Mouse (Mus musculus) urinary bladder, adult 18-20 months (tissue): ENCODE results near the gene Chaf1a.

Source experiments
- DNase-seq, 2 experiments: peaks; one replicate each; pipeline ENCODE4 v3.0.0; 2022; ENCODE audit warnings: low spot score in 2 of 2, mixed read lengths in 2 of 2

Gene Chaf1a

DNA sequence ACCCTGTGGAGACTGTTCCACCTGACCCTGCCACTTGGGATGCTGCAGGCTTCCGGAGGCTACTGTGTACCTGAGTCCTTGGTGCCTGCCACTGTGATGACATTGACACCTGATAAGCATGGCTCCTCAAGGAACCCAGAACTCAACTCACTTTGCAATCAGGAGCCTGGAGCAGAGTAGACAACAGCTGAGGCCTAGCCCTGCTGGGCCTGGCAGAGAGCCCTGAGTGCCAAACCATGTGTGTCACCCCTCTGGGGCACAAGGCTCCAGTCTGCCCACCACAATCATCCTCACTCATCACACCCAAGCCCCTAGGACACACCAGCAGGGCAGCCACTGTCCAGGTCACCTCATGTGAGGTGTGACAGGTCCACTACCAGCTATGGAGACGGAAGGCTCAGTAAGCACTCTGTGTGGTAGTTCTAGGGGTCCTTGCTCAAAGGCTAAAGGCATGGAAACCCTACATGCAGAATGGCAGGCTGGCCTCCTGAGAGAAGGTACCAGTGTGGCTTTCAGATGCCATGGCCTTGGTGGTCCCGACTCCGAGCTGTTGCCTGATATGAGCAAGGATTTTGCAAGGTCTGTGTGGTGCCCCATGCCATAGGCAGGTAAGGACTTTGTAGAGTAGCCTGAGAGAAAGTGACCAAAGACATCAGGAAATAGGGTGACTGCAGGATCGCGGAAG, 19.7 kb upstream of the Chaf1a start:
- no peak for DNase-seq

DNA sequence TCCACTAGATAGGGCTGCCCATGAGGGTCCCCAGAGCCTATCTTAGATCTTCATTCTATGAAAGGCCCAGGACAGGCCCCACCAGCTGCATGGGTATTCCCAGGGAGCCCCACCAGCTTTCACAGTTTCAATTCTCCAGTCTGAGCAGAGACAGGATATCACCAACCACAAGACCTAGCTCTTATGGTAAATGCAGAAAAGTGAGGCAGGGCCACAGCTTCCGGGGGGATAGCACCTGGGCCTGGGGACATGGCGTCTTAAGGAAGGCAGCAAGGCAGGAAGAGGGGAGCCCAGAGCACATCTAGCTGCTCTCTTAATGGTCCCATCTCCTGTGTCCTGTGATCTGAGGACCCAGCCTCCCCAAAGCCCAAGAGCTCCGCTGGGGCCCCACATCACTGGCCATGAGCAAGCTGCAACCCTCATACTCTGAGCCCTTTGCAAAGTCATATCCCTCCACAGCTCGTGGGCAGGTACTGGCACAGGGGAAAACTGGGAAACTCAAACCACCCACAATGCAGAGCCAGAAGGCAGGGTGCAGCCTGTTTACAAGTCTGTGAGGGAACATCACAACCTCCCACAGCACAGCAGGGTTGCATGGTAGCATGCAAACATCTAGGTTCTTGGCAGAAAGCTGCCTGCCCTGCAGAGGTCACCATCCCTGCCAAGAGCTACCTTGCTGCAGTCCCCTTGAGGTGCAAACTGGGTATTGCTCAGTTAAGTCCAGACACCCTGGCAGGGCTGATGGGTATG, 18.9 kb upstream of the Chaf1a start:
- no peak for DNase-seq

DNA sequence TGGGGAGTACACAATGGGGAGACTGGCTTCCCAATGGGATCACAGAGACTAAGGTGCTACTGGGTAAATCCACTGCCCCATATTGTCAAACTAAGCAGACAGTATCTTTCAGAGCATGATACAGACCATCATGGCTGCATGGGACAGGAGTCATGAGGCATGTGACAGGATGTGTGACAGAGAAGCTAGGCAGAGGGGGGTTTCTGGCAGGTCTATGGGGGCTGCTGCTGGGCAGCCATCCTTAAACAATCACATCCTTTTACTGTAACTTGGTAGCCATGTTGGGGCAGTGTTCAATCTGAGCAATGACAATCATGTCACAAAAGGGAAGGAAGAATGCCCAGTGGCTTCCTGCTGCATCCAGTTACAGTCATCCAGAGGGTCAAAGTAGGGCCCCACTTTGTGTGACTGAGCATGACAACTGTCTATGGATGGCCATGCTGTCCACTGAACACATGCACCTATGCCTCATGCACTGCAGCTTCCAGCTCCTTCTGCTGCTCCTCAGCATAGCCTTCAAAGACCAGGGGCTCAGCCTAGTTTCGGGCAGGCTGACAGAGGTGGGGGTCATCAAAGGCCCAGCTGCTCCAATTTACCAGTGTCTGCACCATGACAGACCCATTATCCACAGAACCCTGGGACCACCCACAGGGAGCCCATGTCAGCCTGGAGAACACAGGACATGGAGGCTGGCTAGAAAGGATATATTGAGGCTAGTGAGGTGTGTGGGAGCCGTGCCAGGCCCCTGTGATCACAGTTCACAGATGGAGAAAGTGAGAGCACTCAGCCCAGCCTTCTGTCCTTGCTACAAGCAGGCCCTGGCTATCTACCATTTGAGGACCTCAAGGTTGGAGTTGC, 17.9 kb upstream of the Chaf1a start:
- no peak for DNase-seq

DNA sequence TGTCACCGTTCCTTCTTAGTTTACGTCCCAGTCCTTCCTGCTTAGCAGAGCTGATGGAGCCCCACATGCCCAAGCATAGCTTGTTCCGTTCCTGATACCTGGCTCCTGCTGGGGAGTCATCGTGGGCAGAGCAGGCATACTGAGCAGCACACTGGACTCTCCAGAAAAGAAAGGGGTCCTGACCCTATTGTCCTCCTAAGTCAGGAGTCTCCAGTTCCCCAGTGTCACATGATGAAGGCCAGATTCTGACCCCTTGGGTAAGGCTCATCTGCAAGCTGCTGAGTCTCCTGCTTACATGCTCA, 17.3 kb upstream of the Chaf1a start:
- DNase-seq: no peak

DNA sequence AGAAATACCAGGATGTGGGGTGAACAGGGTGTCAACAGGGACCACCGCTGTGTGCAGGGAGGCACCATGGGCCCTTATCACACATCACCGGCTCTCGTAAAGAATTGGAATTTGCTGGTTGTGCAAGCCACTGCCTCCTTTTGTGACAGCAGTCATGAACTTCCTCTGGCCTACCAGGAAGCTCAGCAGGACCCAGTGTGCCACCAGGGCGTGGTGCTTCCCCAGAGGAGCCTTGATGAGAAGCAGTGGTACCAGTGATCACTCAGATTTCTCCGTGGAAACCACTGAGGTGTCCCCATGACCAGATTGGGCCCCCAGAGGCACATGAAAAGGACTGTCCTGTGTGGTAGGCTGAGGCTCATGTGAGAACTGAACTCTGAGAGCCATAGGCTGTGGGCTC, 16.9 kb upstream of the Chaf1a start:
- no peak for DNase-seq

GRCm38 (mm10) chr17:56024476-56024875, 15.8 kb upstream of the Chaf1a start:
- DNase-seq: no peak

GRCm38 (mm10) chr17:56024931-56025330, 15.3 kb upstream of the Chaf1a start:
- no peak for DNase-seq

DNA sequence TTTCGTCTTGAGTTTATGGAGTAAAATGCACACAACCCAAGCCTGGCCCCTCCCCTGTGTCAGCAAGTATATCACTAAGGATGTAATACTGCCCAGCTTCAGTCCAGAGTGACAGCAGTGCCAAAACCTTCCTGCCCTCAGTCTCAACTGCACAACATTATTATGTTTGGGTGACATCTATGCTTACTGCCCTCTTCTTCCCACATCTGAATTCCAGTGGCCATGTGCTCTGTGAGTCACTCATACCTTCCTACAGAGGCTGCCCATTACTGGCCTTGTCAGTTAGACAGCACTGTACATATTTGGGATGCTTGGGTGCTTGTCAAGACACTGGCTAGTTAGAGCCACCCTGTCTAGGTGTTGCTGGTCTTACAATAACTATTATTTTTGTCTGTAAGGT, 13.9 kb upstream of the Chaf1a start:
- DNase-seq: no peak

GRCm38 (mm10) chr17:56026881-56027280, 13.4 kb upstream of the Chaf1a start:
- DNase-seq: no peak

DNA sequence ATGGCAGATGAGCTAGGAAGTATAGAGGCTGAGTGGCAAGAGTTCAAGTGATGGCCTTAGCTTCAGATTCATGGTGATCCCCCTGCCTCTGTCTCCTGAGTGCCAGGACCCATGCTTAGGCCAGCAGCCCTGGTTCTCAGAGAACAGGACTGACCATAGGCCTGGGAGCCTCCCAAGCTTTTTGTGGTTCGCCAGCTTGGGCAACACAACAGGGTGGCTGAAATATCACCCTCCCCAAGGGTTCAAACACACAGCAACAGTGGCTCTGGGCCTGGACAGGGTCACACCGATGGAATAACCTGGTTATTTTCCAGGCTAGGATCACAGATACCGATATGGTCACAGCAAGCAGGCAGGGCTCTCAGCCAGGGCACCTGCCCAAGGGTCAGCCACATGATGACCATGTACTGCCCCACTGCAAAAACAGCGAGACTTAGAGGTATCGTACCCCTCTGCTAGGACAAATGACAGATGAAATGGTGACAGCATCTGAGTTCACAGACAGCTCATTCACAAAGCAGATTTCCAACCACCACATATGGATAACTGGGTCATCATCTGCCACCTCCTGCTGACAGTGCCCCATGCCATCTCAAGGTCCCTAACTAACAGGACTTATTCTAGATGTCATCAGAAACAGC, 12.3 kb upstream of the Chaf1a start:
- no peak for DNase-seq

DNA sequence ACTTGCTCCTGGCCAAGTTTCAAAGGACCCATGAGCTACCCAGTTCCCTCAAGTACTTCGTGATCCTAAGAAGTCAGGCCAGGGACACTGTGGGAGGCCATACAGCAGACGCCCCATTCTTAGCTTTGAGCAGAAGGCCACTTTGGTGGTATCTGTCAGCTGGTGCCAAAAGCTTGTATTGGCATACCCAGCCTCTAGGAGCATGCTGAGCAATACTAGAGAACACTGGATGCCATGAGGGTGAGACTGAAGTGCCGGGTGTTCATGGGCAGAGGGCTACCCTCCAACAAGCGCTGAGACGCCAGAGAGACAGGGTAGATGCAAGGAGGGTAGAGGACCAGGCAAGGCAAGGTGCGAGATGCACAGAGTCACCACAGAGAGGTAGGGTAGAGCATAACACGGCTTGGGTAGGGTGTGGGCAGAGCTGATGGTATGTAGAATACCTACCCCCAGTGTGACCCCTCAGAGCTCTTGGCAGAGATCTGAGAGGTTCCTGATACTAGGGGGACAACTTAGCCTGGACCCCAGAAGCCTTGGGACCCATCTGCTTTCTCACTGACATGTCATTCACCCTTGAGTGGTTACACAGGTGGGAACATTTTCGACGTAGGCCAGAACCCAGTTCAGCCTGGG, 9.9 kb upstream of the Chaf1a start:
- no peak for DNase-seq

DNA sequence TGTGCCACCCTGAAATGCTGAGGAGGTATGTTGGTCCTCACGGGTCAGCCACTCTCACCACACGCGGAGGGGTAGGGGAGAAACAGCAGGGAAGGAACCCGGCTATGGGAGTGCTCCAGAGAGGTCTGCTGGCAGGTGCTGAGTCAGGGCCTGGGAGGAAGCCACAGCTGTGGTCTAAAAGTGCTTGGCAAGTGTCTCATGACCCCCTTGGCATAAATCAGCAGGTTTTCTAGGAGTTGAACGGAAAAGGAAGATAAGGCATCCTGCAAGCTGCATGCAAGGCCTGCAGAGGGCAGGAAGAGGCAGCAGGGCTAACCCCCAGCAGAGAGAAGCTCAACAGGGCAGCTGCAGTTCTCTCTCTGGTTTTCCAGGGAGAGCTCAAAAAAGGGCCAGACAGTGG, 9.3 kb upstream of the Chaf1a start:
- DNase-seq: no peak

GRCm38 (mm10) chr17:56031431-56031830, 8.8 kb upstream of the Chaf1a start:
- DNase-seq: no peak

- DNase-seq: no peak
Observed at GRCm38 (mm10) chr17:56032127-56032733, 8.0 kb upstream of the Chaf1a start.

GRCm38 (mm10) chr17:56032831-56033230, 7.4 kb upstream of the Chaf1a start:
- no peak for DNase-seq

DNA sequence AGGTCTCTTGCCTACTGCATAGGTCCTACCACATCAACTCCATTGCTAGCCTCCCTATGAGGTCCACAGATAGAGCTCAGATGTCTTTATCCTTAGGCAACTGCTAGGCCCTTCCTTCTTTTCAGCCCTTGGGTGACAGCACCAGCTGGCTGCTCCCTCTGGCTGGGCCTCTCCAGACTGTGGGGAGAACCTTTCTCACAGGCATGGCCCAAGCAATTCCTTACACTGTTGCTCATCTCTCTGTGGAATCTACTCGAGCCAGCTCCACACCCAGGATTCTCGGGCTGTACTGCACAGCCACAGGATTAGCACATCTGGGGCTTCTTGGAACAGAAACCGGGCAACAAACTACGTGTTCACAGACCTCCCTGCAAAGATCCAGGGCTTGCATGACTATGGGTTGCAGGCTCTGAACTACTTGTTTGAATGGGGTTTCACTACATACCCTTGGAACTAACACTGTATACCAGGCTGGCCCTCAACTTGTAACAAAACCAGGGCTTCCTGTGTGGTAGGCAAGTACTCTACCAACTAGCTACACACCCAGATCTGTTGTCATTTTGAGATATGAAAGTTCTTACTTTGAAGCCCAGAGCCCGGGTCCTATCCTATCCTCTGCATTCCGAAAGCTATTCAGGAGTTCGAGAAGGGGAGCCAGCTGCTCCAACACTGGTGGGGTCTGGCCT, 6.1 kb upstream of the Chaf1a start:
- no peak for DNase-seq

GRCm38 (mm10) chr17:56034726-56035100, 5.5 kb upstream of the Chaf1a start:
- no peak for DNase-seq

DNA sequence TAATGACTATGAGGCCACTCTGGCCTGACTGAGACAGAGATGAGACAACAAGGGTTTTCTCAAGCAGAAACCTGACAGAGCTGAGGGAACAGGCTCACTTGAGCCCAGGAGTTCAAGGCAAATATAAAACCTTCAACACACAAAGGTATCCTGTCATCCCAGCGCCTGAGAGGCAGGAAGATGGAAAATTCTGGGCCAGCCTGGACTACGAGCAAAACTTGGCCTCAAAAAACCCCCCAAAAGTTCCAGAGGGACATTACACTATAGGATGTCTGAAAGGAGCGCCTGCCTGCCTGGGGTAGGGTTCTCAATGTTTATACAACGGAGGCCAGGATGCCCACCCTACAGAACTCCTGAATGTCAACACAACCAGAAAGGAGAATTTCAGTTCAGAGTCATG, 5.0 kb upstream of the Chaf1a start:
- no peak for DNase-seq

- DNase-seq: peak; percentile 97 to 98
Observed at GRCm38 (mm10) chr17:56036176-56036900, 3.9 kb upstream of the Chaf1a start, which contains the start of gene Sh3gl1. Sh3gl1 (minus strand) TSS chr17:56036635.

DNA sequence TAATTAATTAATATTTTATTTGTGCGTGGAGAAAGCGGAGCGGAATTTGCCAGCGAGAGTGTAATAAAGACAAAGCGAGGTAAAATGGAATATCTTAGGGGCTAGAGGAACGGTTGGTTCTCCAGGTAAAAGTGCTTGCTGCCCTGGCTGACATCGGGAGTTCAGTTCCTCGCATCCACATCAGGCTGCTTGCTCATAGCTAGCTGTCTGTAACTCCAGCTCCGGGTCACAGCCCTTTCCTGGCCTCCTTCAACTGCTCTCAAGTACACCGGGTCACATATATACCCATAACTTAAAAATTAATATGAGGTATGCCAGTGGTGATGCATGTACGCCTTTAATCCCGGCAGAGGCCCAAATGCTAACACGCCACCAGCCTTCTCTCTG, 3.3 kb upstream of the Chaf1a start:
- DNase-seq: no peak
